Mouse (Mus musculus) heart, postnatal 0 days (tissue): Measurements from ENCODE around the gene Bcl3. TPM values are rescaled to one million over a fixed set of nuclear protein-coding genes. Genes with fewer than 3 reads are reported as not detected.

Experiments
- ATAC-seq: fragments of 200-750 bp; cut with Nextera tagmentation; 2 replicates; pipeline ENCODE4 v1.8.0; 2017; ENCODE audit warnings: low read depth, moderate number of reproducible peaks, moderate library complexity; ENCODE audit not compliant: insufficient read depth
- DNase-seq: peaks from one replicate; pipeline ENCODE4 v3.0.0-alpha.2; 2016; ENCODE audit warnings: low spot score
- H3K27ac ChIP-seq: fragments of 300-500 bp; sonication (generic); 2 replicates; pipeline ENCODE4 v1.5.1; 2014; ENCODE audit warnings: low read depth, mild to moderate bottlenecking
- H3K27me3 ChIP-seq: fragments of 300-500 bp; sonication (generic); 2 replicates; pipeline ENCODE4 v1.6.1; 2014; ENCODE audit warnings: low read length, mixed read lengths; ENCODE audit not compliant: control insufficient read depth, insufficient read depth
- H3K36me3 ChIP-seq: fragments of 300-500 bp; sonication (generic); replicated peaks from 2 replicates; pipeline ENCODE4 v1.6.1; 2014; ENCODE audit warnings: low read length, mixed read lengths; ENCODE audit not compliant: control insufficient read depth, insufficient read depth
- H3K4me1 ChIP-seq: fragments of 300-500 bp; sonication (generic); 2 replicates; pipeline ENCODE4 v1.6.1; 2014; ENCODE audit warnings: antibody characterized with exemption; ENCODE audit not compliant: control insufficient read depth, insufficient read depth
- H3K4me2 ChIP-seq: fragments of 300-500 bp; sonication (generic); 2 replicates; pipeline ENCODE4 v1.6.1; 2014; ENCODE audit warnings: low read depth, mild to moderate bottlenecking, low read length, moderate library complexity
- H3K4me3 ChIP-seq: fragments of 300-500 bp; sonication (generic); 2 replicates; pipeline ENCODE4 v1.5.1; 2014; ENCODE audit warnings: low read depth, low read length
- H3K9ac ChIP-seq: fragments of 300-500 bp; sonication (generic); replicated peaks from 2 replicates; pipeline ENCODE4 v1.6.1; 2014; ENCODE audit warnings: low read depth, low read length, mixed read lengths
- H3K9me3 ChIP-seq: fragments of 300-500 bp; sonication (generic); replicated peaks from 2 replicates; pipeline ENCODE4 v1.6.1; 2016; ENCODE audit warnings: low read length; ENCODE audit not compliant: control insufficient read depth
- CTCF ChIP-seq: IDR thresholded peaks from 2 replicates; pipeline ENCODE4 v1.5.1; 2016; ENCODE audit warnings: antibody characterized with exemption, control low read depth, low read depth
- EP300 ChIP-seq: IDR thresholded peaks from 2 replicates; pipeline ENCODE4 v1.6.1; 2016; ENCODE audit warnings: antibody characterized with exemption, low read depth
- WGBS: fragments of 180-500 bp; shearing (Covaris S2); extraction: QIAGEN DNeasy Blood & Tissue Kit; methylation state at CpG from one replicate; pipeline ENCODE4 v1.1.7; 2014; 5-methylcytosine and 5-hydroxymethylcytosine counted together
- polyA plus RNA-seq: library from polyadenylated mRNA; unstranded; fragments of >200 nt; fragmentation: Nextera tagmentation; extraction: Ambion mirVana; gene quantifications from 2 replicates; pipeline ENCODE4 v1.2.1, GENCODE M21; 2015
- total RNA-seq: library from RNA; depleted of rRNA; stranded (reverse); fragments of >200 nt; gene quantifications from 2 replicates; pipeline ENCODE4 v1.2.3, GENCODE M21; 2014; ENCODE audit warnings: low replicate concordance

Bcl3 gene
- total and polyA plus RNA-seq, 2 experiments from 2014 or later: 1.6 to 6.7 TPM

- Histone ChIP-seq H3K4me2 (peak overlapping the region; percentile 27), H3K27ac (0 out of 2 replicates have a peak overlapping the region, but pooled peaks have one; percentile 17)
Measured at GRCm38 (mm10) chr7:19830682-19831156, 8.1 kb upstream of the Bcl3 start.

GRCm38 (mm10) chr7:19829694-19830093 is 7.1 kb upstream of the Bcl3 start:
- no peak for DNase-seq
- H3K4me1 ChIP-seq: peaks cover 14% of the 10 kb centered on the region
- no peak overlapping the region for H3K4me2 ChIP-seq
- H3K4me3 ChIP-seq: no peak overlapping the region
- WGBS: 86% methylated on average over 3 of the region's 3 CpGs
- no peak for ATAC-seq
- H3K9ac ChIP-seq: no peak overlapping the region
- H3K27ac ChIP-seq: no peak overlapping the region
- no peaks in the 10 kb centered on the region for H3K27me3 ChIP-seq
- no peak for TF ChIP-seq CTCF
- no peak for TF ChIP-seq EP300
- H3K9me3 ChIP-seq: no peaks in the 10 kb centered on the region
- H3K36me3 ChIP-seq: no peaks in the 10 kb centered on the region

More at GRCm38 (mm10) chr7:19830682-19831156, 8.1 kb upstream of the Bcl3 start:
- TF ChIP-seq CTCF (no peak), EP300 (no peak)
- Histone ChIP-seq H3K9ac (no peak overlapping the region), H3K36me3 (no peaks in the 10 kb centered on the region), H3K4me1 (peaks cover 12% of the 10 kb centered on the region), H3K27me3 (no peaks in the 10 kb centered on the region), H3K4me3 (no peak overlapping the region), H3K9me3 (no peaks in the 10 kb centered on the region)
- whole genome bisulfite sequencing: 21% methylated on average over 13 of the region's 13 CpGs
- ATAC-seq: peak; percentile 89
- DNase-seq: peak; percentile 82

- ATAC-seq (no peak), DNase-seq (no peak)
- TF ChIP-seq CTCF (no peak), EP300 (no peak)
- Histone ChIP-seq H3K27ac (no peak overlapping the region), H3K4me3 (no peak overlapping the region), H3K9ac (no peak overlapping the region), H3K4me2 (no peak overlapping the region), H3K4me1 (peaks cover 28% of the 10 kb centered on the region), H3K9me3 (no peaks in the 10 kb centered on the region), H3K36me3 (no peaks in the 10 kb centered on the region), H3K27me3 (peaks cover 2% of the 10 kb centered on the region)
- 40% methylated on average over 6 of the region's 6 CpGs for WGBS
Measured at GRCm38 (mm10) chr7:19826756-19827155, 4.2 kb upstream of the Bcl3 start.

- DNase-seq (peak; percentile 84), ATAC-seq (peak; percentile 90)
- 27% methylated on average over 25 of the region's 26 CpGs for WGBS
- Histone ChIP-seq H3K36me3 (no peaks in the 10 kb centered on the region), H3K27me3 (peaks cover 7% of the 10 kb centered on the region), H3K4me3 (no peak overlapping the region), H3K9me3 (no peaks in the 10 kb centered on the region), H3K4me2 (peak overlapping the region; percentile 33; the same call in 1 of the 2 replicates), H3K9ac (no peak overlapping the region), H3K27ac (peak overlapping the region; percentile 76), H3K4me1 (peaks cover 16% of the 10 kb centered on the region; the same call in 1 of the 2 replicates)
- TF ChIP-seq CTCF (no peak), EP300 (peak; percentile 59; the same call in 1 of the 2 replicates)
Measured at GRCm38 (mm10) chr7:19824182-19824973, 1.8 kb upstream of the Bcl3 start.

GRCm38 (mm10) chr7:19823256-19824181 is 949 bp upstream of the Bcl3 start:
- H3K9ac ChIP-seq: no peak overlapping the region
- peak overlapping the region; percentile 76 for H3K27ac ChIP-seq
- H3K4me3 ChIP-seq: no peak overlapping the region
- no peaks in the 10 kb centered on the region for H3K36me3 ChIP-seq
- no peak for TF ChIP-seq CTCF
- H3K4me1 ChIP-seq: peaks cover 16% of the 10 kb centered on the region; the same call in 1 of the 2 replicates
- H3K27me3 ChIP-seq: peaks cover 12% of the 10 kb centered on the region
- 28% methylated on average over 16 of the region's 16 CpGs for WGBS
- peak overlapping the region; percentile 33; the same call in 1 of the 2 replicates for H3K4me2 ChIP-seq
- DNase-seq (no peak), ATAC-seq (no peak)
- no peaks in the 10 kb centered on the region for H3K9me3 ChIP-seq
